Mouse (Mus musculus) ES-CJ7 (cell line): Measurements from ENCODE around the gene Fam187a.

Source experiments
- DNase-seq: peaks from one replicate; pipeline ENCODE4 v3.0.0; 2011; ENCODE audit warnings: low read depth, low spot score

Gene Fam187a

GRCm38 (mm10) chr11:102884616-102885219 lies at the start of gene Fam187a:
TSS of gene Fam187a (plus strand) at chr11:102885169.
- DNase-seq, result no peak

- DNase-seq, result no peak
Observed at GRCm38 (mm10) chr11:102835549-102835948, 49.4 kb upstream of the Fam187a start, which contains the start of gene Higd1b. TSS of gene Higd1b (plus strand) at chr11:102835849.

- no peak for DNase-seq
Observed at GRCm38 (mm10) chr11:102836146-102836545, 48.8 kb upstream of the Fam187a start.

- DNase-seq, result no peak
Observed at GRCm38 (mm10) chr11:102837385-102837784, 47.6 kb upstream of the Fam187a start.

GRCm38 (mm10) chr11:102838126-102838525 lies 46.8 kb upstream of the Fam187a start:
- no peak for DNase-seq

- DNase-seq, result no peak
Observed at GRCm38 (mm10) chr11:102838616-102839150, 46.3 kb upstream of the Fam187a start.

GRCm38 (mm10) chr11:102845926-102846325 lies 39.0 kb upstream of the Fam187a start:
- no peak for DNase-seq

- peak; percentile 81 for DNase-seq
Observed at GRCm38 (mm10) chr11:102851883-102852282, 33.1 kb upstream of the Fam187a start.

- peak; percentile 64 for DNase-seq
Observed at GRCm38 (mm10) chr11:102853760-102854159, 31.2 kb upstream of the Fam187a start.

GRCm38 (mm10) chr11:102855941-102856340 lies 29.0 kb upstream of the Fam187a start:
- no peak for DNase-seq

GRCm38 (mm10) chr11:102858951-102859350 lies 26.0 kb upstream of the Fam187a start:
- DNase-seq, result no peak

GRCm38 (mm10) chr11:102859933-102860332 lies 25.0 kb upstream of the Fam187a start:
- no peak for DNase-seq

GRCm38 (mm10) chr11:102864272-102864671 lies 20.7 kb upstream of the Fam187a start:
- peak; percentile 59 for DNase-seq

GRCm38 (mm10) chr11:102874801-102875334 lies 10.1 kb upstream of the Fam187a start:
- no peak for DNase-seq

- DNase-seq, result no peak
Observed at GRCm38 (mm10) chr11:102879558-102879957, 5.4 kb upstream of the Fam187a start.

GRCm38 (mm10) chr11:102880585-102881313 lies 4.2 kb upstream of the Fam187a start, which contains the start of the genes Eftud2 and Ccdc103:
TSS of gene Eftud2 (minus strand) at chr11:102880985.
TSS of gene Ccdc103 (plus strand) at chr11:102881204.
- DNase-seq, result peak; percentile 91

GRCm38 (mm10) chr11:102881314-102882198 lies 3.4 kb upstream of the Fam187a start:
- no peak for DNase-seq

GRCm38 (mm10) chr11:102887433-102887832 lies 2.5 kb downstream of the Fam187a start:
- no peak for DNase-seq

GRCm38 (mm10) chr11:102888135-102888534 lies 3.2 kb downstream of the Fam187a start:
- DNase-seq, result no peak

- DNase-seq, result peak; percentile 70
Observed at GRCm38 (mm10) chr11:102890096-102890495, 5.1 kb downstream of the Fam187a start.

- peak; percentile 94 for DNase-seq
Observed at GRCm38 (mm10) chr11:102893015-102893651, 8.2 kb downstream of the Fam187a start.
